Mouse (Mus musculus) erythroblast, embryonic 14.5 days (primary cell): ENCODE measurements around the gene Dip2c.

Experiments used
- GATA1 ChIP-seq: IDR thresholded peaks from 2 replicates; pipeline ENCODE4 v1.6.1; 2012; ENCODE audit warnings: low read length, inconsistent platforms, mixed read lengths
- TAL1 ChIP-seq: IDR thresholded peaks from 3 replicates; pipeline ENCODE4 v1.6.1; 2012; ENCODE audit warnings: low read length, inconsistent platforms, mixed read lengths

GRCm38 (mm10) chr13:9350670-9351069 is 74.3 kb downstream of the Dip2c start:
- TF ChIP-seq TAL1 (no peak), GATA1 (no peak)
